Mouse (Mus musculus) c-Kit-positive CD71-negative TER-119-negative erythroid progenitor cells, embryonic 14.5 days (primary cell): ENCODE data around the gene Kat2a.

ENCODE experiments used
- DNase-seq: peaks from one replicate; pipeline ENCODE4 v3.0.0-alpha.2; 2013; ENCODE audit warnings: low read depth

The Kat2a gene

DNA sequence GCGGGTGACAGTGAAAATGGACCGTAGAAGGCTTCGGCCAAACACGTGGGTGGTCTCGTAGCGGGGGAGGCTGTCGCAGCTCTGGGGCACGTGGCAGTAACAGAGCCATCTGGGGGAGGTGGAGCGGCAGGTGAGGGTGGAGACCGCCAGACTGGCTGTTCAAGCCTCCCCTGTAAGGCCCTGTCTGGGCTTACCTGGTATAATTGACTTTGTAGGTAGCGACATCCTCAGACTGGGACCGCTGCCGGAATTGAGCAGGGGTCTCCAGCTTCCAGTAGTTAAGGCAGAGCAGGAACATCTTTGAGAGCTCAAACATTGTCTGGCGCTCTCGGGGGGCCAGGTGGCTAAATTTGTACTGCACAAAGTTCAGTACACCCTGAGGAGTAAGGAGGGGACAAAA is 1.7 kb downstream of the Kat2a start:
- DNase-seq = no peak

DNA sequence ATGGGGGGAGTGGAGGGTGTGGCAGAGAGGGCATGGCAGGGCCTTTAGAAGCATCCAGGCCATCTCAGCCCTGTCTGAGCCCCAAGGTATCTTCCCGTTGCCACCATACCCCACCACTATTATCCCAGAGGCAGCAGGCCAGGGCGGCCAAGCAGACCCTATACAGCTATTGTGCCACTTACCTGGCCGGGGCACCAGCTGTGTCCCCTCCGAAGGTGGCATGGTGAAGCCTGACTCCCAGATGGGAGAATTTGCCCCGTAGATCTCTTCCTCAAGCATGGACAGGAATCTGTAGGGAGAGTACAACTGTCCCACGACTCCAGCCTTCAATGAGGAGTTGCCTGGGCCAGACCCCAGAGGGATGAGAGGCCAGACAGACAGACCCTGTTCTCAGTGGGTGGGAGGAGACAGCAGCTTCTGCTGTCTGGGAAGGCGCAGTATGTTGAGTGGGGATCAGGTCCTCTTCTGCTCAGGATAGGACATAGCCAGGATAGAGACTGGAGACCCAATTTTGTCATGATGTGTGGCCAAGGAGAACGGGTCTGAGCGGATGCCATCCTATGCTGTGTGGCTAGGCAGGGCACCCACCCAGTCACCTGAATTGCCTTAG is 3.0 kb downstream of the Kat2a start:
- DNase-seq = no peak

DNA sequence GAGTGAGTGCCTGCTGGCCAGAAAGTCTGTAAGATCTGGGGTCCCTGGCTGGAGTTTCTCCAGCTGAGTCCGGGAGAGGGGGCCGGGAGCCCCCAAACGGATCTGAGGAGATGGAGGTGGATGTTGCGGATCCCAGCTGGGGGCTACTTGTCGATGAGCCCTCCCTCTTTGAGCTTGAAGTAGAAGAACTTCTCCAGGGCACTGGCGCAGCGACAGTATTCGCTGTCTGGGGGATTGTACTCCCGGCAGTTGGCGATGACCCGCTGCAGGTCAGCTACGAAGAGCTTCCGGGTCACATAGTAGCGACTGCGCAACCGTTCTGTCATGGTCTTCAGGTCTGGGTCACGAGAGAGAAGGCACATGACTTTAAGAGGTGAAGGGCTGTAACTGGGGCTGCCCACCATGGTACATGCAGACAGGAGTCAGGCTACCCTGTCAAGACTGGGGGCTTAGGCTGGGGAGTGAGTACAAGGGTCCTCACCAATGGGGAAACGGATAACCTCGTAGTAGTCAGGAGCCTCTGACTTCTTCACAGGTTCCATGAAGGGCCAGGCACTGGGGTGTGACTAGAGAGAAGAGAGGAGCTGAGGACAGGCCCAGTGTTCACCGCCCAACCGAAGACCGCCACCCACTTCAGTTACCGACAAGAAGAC is 7.0 kb downstream of the Kat2a start:
- no peak for DNase-seq

DNA sequence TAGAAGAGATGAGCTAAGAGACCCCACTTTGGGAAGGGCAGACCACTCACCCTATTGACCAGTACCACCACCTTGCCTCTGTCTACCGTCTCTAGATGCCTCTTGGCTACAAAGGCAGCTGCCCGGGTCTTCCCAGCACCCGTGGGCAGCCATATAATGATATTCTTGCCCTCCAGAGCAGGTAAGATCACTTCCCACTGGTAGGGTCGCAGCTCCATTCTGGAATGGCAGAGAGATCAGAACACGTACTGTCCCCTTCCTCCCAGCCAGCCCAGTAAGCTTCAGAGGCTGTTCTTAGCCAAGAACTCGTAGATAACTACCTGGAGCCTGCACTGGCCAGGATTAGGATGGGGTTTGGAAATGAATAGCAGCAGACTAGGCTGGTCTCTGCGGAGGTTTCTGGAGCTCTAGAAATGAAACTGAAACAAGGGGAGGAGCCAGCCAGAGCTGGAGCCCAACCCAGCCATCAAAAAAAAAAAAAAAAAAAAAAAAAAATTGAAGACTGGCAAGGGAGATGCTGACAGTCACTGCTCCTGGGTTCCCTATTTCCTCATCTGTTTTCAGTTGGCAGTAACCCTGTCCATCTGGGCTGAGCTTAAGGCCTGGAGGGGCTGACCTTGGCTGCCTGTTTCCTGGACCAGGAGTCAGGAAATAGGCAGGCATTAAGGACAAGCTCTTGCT is 8.3 kb downstream of the Kat2a start, which contains the start of gene Dhx58:
Dhx58 (minus strand) TSS at position 421 of the 681 bp plus-strand sequence.
- no peak for DNase-seq

DNA sequence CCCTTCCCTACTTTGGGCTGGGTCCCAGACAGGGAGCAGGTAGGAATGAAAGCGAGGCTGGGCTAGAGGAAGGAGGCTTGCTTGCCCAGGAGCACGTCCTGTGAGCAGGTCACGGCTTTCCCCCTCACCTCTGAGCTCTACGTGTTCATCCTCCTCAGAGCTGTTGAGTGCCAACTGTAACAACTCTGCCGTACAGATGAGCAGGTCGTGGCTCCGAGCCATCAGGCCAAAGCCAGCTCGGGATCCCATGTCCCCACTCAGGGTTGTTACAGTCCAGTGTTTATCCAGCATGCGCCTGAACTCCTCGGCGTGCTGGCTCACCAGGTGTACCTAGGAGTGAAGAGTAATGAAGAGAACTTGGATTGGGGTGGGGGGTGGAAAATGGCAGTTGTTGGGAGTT is 8.9 kb downstream of the Kat2a start:
- DNase-seq = no peak

- DNase-seq = no peak
These were observed 9.4 kb downstream of the Kat2a start for GRCm38 (mm10) chr11:100702906-100703305.

DNA sequence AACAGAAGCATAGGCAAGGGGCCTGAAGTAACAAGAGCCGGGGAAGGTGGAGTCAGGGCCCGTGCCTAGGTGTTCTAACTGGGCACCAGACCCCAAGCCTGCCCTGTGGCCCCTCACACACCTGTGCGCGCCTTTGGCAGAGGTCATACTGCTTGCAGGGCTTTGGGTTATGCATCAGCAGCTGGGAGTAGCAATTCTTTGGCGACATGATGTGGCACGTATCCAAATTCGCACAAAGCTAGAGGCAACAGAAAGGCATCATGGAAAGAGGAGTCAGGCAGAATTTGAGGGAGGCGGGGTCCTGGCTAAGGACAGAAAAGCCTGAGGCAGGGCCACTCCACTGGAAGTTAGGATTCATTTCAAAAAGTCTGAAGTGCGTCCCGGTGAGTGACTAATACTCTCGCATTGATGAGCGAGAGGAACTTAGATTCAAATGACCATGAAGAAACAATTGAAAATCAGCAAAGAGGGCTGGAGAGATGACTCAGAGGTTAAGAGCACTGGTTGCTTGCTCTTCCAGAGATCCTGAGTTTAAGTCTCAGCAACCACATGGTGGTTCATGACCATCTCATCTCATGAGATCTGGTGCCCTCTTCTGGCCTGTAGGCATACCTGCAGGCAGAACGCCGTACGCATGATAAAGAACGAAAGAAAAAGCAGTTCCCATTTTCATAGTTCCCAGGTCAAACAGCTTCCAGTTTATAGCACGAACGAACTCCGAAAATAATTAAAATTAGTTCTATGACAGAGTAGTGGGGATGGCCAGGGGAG is 10.0 kb downstream of the Kat2a start:
- peak; percentile 81 for DNase-seq

GRCm38 (mm10) chr11:100701301-100701700 is 11.0 kb downstream of the Kat2a start:
- DNase-seq = peak; percentile 81

- no peak for DNase-seq
These were observed 11.6 kb downstream of the Kat2a start for GRCm38 (mm10) chr11:100700710-100701109.

DNA sequence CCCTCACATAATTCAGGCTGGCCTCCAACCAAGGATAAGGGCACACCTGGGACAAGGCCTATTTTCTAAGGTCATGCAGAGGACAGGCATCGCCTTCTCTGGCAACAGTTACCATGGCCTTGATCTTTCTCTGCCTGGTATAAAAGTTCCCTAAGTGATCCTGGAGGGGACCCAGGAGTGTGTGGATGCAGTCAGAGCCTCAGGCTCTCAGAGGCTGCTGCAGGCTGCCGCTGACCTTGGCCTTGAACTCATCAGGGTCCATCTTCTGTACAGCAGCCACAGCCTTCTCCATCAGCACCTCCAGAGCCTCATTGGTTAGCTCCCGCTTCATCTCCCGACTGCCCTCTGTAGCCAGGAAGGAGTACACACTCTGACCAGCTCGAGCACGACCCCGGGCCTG is 14.3 kb downstream of the Kat2a start:
- DNase-seq = no peak

DNA sequence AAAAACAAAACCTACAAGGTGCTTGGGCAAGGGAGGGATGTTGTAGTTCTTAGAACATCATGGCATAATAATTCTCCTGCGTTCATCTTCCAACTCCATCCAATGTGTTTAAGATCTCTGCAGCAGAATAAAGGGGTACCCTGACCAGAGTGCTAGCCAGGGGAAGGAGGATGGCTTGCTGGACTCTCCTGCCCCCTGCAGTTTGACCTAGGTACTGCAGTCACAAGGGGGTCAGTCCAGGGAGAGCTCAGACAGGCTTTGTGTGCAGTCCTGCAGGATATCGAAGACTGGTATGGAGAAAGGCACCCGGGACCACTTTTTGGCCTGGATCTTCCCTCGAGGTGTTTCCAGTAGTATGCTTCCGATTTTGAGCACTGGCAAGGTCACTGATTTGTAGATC is 17.3 kb downstream of the Kat2a start:
- peak; percentile 56 for DNase-seq

DNA sequence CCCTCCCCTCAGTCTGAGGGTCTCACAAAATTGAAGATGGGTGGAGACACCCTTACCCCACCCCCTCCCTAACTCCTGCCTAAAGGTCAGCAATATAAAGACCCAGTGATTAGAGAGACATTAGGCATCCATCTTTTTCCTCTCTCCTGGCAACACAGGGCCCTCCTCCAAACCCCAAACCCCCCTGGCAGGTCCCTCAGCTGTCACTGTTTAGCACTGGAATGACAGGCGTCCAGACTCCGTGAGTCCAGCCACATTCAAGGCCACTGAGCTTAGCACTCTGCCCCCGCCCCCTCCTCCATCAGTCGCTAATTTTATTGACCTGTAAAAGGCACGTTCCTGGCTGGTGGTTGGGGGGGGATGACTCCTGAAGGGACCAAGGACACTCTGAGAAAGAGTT is 19.1 kb downstream of the Kat2a start:
- DNase-seq = no peak

GRCm38 (mm10) chr11:100692164-100692616 is 20.1 kb downstream of the Kat2a start, which contains the start of gene Zfp385c:
Gene Zfp385c, minus strand, starts transcription at chr11:100692455.
- no peak for DNase-seq

DNA sequence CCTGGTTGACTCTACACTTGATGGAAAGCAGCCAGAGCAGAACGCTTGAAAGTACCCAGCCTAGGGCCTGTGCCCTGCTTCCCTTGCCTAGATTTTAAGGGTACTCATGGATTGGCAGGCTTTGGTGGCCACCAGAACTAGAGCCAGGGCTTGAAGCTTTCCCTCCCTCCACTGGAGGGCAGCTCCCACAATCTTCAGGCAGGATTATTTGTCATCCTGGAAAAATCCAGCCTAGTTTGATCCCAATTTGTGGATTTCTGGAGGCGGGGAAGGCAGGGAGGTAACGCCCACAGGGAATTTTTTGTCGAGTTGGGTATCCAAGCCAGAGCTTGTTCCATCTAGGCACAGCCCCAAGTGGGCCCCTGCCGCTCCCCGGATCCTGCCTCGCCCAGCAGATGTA is 21.9 kb downstream of the Kat2a start:
- no peak for DNase-seq

- DNase-seq = no peak
These were observed 23.8 kb downstream of the Kat2a start for GRCm38 (mm10) chr11:100688443-100688842.

DNA sequence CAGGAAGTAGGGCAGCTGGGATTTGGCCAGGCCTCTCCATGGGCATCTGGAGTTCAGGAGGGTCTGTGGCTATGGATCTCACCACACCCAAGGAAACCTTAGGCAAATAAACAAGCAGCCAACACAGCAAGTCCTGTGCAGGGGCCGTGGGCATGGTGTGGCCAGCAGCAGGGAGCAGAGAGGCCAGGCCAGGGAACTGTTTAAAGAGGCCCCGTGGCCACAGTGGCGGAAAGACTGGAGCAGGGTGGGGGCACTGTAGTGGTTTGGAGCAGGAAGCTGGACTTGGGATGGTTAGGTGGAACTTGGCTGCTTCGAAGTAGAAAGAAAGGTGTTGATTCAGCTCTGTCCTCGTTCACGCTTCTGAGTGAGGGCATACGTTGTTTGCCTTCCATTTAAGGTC is 25.0 kb downstream of the Kat2a start:
- no peak for DNase-seq

DNA sequence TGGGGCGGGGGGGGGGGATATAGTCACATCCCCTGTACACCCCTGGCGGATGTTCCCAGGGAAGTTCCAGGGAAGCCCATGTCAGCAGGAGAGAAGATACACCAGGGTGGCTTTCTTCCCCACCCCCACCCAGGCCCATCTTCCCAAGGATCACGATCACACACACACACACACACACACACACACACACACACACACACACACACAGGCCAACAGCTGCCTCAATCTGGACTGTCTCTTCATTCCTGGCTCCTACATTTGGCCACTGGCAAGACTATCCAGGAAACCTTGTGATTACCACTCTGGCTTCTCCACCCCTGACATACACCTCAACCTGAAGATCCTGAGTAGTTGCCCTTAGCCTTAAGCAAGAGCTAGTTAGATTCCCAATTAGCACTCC is 26.9 kb downstream of the Kat2a start:
- no peak for DNase-seq

GRCm38 (mm10) chr11:100684084-100684483 is 28.2 kb downstream of the Kat2a start:
- no peak for DNase-seq

DNA sequence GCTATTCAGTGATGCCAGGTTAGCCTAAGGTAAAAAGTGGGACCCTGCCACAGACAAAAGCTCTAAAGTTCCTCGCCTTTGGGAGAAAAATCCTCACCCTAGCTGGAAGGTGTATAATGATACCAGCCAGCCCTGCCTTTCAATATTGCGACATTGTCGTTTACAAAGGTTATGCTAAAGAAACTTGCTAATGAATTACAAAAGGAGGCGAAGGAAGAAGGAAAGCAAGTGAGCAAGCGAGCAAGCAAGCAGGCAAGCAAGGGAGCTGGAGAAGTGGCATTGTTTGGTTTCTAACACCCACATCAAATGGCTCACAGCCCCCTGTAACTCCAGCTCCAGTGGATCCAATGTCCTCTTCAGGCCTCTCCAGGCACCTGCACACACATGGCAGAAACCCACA is 29.7 kb downstream of the Kat2a start:
- DNase-seq = no peak

GRCm38 (mm10) chr11:100681826-100682225 is 30.4 kb downstream of the Kat2a start:
- DNase-seq = no peak

DNA sequence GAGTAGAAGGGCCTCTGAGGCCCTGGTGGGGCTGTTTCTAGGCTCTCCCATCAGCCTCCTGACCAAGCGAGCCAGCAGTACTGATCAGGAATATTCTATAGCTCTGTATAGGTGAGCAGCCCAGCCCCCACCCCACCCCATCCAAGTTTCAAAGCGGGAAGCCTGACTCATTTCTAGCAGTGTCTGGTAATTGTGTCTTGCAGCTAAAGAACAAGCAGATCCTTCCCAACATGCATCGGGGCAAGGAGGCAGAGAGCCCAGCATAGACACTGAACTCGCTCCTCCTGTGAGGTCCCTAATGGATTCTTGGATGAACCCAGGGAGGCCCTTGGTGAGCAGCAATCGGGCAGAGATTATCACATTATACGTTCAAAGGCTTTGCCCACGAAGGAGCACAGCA is 34.5 kb downstream of the Kat2a start:
- DNase-seq = no peak

DNA sequence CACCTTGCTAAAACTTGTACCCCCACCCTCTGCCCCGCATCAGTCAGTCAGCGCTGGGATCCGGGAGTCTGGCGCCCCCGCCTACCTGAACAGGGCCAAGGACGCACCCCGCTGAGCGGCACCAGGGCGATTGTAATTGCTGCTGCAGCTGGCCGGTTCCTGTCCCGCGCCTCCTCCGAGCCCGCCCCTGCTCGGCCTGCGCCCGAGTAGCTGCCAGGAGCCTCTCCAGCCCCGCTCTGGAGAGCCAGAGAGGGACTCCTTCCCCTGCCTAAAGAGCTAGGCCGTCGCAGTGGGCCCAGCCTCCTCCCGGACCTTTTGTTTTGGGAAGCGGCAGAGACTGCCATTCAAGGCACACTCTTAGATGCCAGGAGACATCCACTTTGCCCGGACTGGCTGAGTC is 39.1 kb downstream of the Kat2a start:
- DNase-seq = no peak

- DNase-seq = no peak
These were observed 40.3 kb downstream of the Kat2a start for GRCm38 (mm10) chr11:100671956-100672355.
